Mouse (Mus musculus) frontal cortex, adult 2 months (tissue): Measurements from ENCODE around the gene Ldah. TPM values are rescaled to one million over a fixed set of nuclear protein-coding genes. Genes with fewer than 3 reads are reported as not detected.
"Not testable (repeated sequence)": the region's sequence is repeated elsewhere in the genome, so short reads cannot be mapped to it uniquely, and the experiment has no call there.

Source experiments
- DNase-seq, 2 experiments: peaks; one replicate each; pipeline ENCODE4 v3.0.0; 2022; ENCODE audit warnings: low spot score in 1 of 2; ENCODE audit errors: extremely low spot score in 1 of 2
- polyA plus RNA-seq: library from polyadenylated mRNA; depleted of rRNA; stranded (reverse); fragments of >200 nt; gene quantifications from 2 replicates; pipeline ENCODE4 v1.2.3, GENCODE M21; 2012; rRNA removed

Gene Ldah
- 41.9 and 45.5 TPM in 2 replicates for polyA plus RNA-seq

DNA sequence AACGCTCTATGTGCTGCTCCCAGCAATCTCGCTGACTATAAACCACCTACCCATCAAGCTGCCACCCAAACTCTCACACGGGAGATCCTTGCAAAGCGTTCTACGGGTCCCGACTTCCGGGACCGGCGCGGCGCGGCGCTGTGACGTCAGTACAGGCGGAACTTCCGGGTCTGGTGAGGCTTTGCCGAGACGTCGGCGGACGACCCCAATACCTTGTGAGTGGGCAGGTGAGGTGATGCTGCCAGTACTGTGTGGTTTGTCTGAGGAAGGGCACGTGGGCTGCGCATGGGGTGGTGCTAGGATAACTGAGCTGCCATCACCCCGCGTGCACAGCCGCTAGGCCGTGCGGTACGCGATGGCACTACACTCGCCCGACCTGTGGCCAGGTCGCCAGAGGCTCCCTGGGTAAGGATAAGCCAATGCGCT lies at the start of gene Ldah:
Gene Ldah, plus strand, starts transcription at position 130 of the 426 bp plus-strand sequence.
- peak; percentile 80 to 95 for DNase-seq

DNA sequence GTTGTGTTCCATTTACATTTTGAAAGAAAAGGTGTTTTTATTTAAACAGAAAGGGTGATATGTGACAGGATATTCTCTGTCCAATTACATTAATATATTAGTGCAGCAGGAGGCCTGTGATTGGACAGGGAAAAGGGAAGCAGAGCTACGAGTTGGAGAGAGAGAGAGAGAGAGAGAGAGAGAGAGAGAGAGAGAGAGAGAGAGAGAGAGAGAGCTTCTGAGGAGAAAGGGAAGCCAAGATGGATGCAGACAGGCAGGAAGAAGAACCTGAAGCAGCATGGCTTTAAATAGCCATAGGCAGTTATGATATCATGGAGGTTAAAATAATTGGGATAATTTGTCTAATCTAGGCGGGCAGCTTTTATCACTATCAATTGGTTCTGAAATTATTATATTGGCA lies 40.2 kb upstream of the Ldah start:
- no peak for DNase-seq

DNA sequence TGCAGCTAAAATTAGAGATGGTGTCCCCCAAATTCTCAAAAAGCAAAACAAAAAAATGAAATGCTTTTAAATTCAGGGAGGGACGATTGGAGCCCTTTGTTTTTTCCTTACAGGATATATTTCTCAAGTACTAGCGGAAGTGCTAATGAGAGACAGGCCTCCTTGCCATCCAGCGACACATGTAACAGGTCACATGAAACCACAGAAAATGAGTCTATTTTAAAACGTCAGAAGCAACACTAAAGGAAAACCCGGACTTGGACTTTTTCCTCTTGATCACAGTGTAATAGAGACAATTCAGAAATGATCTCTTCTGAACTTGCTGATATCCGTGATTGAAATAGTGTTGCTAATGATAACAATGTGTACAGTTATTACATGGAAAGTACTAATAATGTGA lies 27.0 kb upstream of the Ldah start:
- DNase-seq = no peak

DNA sequence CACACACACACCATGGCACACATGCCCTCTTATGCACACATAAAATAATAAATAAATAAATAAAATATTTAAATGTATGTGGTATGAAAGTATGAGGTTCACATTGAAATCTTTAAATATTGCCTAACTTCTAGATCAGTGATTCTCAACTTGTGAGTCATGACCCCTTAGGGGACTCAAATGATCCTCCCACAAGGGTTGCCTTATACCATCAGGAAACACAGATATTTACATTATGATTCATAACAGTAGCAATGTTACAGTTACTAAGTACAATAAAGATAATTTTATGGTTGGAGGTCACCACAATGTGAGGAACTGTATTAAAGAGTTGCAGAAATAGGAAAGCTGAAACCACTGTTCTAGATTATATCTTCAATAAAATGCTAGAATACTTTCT lies 26.2 kb upstream of the Ldah start:
- DNase-seq = no peak

DNA sequence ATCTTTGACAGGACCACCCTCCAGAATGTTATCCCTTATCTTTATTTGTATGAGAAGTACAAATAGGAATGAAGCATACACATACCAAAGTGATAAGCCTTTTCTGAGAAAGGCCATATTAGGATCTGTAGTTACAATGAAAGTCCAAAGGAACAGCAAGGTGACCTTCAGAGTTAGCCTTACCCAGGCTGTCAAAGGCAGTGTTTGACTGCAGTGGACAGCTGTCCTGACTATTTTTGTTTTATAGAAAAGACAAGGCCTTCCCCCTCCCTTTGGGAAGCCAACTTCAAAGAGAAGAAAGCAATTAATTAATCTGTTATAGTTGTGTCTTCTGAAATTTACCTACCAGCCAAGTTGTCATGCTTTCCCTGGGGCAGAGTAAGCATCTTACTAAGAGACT lies 23.4 kb upstream of the Ldah start:
- no peak for DNase-seq

DNA sequence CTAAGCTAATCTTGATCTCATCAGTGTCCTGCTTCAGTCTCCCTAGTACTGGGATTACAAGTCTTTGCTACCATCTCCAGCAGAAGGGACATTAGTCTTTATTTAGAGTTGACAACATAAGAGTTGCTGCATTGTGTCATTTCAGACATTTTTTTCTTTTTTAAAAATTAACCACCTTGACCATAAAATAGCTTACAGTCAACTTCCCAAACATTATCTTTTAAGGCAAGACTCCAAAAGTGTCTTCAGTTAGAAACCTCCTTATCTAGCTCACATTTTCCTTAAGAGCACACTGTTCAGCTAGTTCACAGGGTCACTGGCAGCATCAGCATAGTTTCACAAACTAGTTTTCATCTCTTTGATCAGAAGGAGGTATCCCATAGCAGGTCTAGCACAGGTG lies 19.7 kb upstream of the Ldah start:
- no peak for DNase-seq

DNA sequence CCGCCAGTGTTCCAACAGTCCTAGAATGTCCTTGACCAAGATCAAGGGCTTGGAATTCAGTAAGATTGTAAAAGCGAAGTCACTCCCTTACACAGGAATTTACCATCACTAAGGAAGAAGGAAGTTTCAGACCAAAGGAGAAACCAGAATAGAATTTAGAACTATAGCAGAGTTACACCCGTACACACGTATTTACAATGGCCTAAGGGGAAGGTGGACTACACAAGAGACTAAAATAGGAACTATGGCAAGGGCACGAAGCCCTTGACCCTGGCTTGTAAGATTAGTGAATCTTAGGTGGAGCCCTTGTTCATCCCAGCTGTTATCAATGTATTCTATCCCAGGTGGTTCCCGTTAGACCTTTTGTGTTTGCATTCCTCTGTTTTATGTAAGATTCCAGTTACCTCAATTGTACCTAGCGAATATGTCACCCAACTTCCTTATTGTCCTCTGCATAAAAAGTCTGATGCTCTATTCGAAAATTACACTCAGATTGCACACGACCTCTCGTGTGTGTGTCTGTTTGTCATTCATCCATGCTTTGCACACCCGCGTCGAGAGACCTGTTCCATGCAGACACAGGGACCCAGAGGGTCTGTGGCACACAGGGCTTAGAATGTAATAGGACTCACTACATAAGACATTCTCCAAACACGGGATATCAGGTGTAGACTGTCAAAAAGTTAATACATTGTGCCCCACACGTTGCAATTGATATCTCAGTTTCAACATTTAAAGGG lies 18.9 kb upstream of the Ldah start:
- DNase-seq = not testable (repeated sequence)

DNA sequence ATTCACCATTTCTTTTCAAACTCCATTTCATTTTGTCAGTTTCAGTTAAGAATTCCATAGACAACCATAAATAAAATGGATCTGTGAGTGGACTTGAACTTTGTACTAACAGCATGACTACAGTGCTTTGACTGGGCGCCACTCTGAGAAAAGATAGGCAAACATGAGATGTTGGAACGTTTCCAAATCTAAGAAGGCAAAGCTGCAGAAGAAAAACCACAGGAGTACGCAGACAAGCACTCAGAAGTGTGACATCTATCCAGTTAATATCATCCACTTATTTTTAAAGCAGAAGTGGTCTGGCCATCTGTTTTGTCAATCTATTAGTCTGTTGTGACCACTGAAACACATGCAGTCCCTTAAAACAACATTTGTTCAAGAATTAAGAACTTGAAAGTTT lies 18.2 kb upstream of the Ldah start:
- no peak for DNase-seq

DNA sequence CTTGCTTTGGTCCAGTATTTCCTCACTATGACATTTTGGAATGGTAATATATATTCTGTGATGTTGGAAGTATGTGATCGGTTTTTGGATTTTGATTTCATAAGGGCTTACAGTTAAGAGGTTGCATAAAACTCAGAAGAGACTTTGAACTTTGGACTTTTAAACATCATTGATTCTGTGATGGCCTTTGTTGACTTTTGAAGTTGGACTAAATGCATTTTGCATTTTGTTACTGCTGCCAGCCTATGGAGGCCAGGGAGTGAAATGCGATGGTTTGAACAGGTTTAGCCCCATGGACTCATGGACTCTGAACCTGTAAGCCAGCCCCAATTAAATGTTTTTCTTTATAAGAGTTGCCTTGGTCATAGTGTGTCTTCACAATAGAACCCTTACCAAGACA lies 2.2 kb upstream of the Ldah start:
- DNase-seq = no peak

DNA sequence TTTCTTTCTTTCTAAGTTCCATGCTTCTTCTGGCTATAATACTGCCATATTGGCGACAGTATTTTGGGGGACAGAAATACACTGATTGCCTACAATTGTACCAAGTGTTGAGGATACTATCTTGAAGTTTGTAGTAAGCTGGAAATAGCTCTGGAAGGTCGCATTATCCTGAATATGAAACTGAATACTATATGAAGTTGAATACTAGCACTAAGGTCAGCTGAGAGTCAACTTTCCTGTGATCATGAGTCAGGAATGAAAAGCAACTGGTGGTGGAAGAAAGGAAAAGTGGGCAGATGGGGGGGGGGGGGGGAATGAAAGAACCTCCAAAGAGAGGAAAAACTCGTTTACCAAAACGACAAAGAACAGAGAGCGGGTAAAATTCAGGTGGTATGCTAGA lies 329 bp upstream of the Ldah start:
- DNase-seq = no peak

DNA sequence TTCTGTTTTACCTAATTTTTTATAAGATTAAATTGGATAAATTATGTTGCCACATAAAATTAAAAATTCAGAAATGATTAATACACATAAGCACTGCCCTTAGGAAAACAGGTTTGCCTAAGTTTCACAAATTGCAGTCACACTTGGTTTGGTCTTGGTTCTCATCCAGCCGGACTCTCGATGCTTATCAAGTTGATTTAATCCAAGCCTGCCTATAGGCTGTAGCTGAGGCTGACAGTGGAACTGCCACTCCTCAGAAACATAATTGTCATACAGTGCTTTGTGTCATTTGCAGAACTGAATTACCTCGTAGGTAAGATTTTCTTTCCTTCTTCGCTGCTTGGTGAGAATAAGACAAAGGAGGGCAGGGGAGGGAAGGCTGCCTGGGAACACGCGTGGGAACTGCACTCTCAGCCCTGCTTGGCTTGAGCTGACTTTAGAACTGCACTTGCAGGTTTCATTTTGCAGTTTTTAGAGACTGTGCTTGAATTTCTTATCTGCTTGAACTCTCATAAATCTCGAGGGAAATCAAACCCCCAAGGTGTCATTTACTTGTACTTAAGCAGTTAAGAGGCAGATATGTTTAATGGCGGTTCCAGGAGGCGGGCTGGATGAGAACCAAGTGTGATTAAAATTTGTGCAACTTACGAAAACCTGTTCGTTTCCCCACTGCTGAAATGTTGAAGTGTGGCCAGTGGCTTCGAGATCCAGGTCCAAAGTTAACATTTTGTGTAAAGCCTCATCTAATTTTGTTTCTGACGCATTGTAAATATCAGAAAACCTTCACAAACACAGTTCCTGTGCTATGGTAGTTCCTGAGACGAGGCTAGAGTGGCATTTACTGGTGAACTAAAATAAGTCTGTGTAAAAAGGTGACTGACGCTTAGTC lies 8.7 kb downstream of the Ldah start:
- peak; percentile 11 to 42 for DNase-seq

DNA sequence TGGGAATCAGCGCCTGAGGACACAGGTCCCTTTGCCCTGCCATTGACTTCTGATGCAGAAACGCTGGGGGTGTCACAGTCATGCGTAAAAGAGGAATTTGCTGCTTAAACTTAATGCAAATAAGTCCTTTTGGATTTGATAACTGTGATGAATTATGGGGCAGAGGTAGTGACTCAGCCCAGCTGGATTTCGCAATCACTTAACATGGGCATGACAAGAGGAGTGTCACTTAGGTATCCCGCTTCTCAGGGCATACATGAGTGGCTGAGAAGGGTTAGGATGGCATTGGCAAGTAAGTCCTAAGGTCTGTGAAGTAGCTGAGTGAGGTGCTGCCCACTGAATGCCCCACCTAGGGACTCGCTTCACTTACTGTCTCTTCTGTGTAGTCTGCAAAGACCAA lies 15.1 kb downstream of the Ldah start:
- DNase-seq = no peak

DNA sequence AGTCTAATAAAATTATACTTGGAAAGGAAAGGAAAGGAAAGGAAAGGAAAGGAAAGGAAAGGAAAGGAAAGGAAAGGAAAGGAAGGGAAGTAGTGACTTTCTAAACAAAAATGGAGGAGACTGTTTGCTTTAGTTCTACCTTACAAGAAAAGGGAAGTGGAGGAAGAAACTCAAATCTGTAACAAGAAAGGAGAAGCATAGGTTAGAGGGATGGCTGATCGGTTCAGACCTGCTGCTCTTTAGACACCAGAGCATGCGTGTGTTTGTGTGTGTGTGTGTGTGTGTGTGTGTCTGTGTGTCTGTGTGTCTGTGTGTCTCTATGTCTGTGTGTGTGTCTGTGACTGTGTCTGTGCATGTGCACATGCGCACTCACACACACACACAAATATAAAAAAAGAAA lies 23.2 kb downstream of the Ldah start:
- DNase-seq = no peak

DNA sequence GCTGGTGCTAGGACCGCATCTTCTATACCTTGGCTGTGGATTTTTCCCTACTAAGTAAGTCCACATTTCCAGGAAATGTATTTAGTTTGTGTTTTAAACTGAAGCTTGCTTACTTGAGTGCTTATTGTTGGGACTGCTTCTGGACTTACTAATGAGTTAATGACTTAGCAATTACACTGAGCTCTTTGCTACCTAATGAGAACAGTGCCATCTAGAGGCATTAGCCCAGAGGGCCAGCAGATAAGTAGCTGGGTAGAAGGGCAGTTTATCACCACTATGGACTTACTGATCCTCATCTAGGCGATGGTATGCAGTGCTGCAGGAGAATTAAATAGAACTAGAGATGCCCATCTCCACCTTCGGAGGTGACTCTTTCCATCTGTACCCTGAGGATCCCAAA lies 24.8 kb downstream of the Ldah start:
- peak in 1 of 2 experiments; percentile 48 for DNase-seq

DNA sequence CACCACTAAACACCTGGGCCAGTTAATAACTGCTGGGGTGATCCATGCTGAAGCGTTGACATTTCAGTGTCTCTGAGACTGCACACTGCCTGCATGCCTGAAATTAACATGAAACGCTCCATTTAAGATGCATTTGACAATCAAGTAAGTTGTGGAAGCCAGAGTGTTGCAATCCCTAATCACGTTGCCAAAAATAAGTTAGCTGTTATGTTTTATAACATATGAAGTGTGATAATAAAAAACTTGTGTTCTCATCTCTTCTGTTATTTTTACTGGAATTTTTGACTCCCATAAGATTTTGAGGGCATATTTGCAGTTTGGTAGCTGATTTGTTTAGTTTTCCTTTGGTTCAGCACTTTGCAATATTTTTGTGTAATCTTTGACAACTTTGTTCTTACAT lies 34.3 kb downstream of the Ldah start:
- DNase-seq = no peak

DNA sequence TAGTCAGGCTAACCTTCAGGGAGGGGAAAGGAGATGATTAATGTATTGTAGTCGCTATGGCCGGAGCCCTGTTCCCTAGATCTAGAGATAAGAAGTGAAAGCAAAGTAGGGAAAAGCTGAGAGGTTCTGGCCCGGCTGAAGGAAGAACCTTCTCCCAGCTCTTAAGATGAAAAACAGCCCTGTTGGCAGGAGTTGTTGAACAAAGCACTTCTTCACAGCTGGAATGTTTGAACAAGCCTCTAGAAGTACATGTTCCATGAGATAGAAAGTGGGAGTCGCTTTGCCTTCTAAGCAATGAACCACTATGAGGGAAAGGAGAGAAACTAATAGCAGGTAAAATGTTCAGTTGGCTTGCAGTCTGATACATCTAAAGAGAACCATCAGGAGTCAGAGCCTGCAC lies 36.8 kb downstream of the Ldah start:
- DNase-seq = no peak

DNA sequence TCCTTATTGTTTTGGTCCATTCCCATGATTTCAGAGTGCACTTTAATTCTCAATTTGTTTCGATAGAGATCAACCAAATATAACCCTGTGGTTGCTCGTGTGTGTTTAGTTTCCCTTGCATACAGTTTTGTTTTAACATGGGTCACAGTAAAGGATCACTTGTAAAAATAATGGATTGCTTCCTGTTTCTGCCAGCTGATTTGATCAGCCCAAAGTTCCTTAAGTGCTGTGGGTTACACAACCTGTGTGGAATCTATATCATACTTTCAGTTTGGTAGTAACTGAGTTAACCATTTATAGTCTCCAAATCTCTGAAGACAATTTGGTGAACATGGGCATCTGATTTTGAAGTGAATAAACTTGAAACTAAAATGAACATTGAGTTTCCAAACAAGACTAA lies 52.4 kb downstream of the Ldah start:
- DNase-seq = no peak

DNA sequence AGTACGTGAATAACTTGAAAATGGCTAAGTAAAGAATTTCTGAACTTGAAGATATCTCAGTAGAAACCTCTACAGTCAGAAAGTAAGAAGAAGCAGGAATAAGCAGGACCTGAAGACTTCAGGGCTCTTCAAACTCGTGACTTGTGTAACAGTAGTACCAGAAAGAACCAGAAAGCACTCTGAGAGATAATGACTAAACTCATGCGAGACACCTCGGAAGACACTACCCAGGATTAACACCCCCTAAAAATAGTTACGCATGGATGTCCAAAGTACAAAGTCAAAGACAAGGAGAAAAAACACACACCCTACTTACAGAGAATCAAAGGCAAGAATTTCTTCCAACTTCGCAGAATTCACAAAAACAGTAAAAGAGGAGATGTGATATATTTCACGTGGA lies 58.4 kb downstream of the Ldah start:
- DNase-seq = no peak

DNA sequence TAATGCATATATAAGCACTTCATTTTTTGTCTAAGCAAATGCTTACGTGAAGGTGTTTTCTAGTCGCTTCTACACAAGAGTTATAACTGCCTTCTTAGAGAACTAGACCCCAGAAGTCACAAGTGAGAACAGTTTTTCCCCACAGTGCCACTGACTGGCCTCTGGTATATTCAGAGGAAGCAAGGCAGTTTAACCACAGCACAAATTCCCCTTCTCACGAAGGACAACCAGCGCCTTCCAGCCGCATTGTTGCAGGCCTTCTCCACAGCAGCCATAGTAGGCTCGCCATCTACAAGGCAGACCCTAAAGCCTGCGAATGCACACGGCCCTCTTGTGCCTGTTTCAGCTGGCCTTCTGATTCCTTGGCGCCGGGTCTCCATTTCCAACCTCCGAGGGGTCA lies 61.7 kb downstream of the Ldah start:
- no peak for DNase-seq

DNA sequence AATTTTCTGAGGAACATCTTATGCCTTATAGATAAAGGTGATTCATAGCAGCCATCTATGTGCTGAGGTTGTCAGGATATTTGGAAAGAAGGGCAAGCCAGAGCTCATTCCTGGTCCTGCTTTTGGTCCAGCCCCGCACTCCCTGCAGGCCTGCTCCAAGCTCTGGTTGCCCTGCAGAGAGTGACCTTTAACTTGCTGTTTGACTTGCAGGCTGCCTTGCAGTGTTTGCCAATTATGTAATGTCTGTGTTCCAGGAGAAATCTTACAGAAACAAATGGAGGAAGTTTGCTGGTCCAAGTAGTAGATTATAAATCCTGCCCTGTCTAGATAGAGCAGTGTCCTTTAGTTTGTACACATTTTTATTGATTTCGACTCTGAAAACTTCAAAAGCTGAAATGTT lies 63.5 kb downstream of the Ldah start:
- DNase-seq = no peak

DNA sequence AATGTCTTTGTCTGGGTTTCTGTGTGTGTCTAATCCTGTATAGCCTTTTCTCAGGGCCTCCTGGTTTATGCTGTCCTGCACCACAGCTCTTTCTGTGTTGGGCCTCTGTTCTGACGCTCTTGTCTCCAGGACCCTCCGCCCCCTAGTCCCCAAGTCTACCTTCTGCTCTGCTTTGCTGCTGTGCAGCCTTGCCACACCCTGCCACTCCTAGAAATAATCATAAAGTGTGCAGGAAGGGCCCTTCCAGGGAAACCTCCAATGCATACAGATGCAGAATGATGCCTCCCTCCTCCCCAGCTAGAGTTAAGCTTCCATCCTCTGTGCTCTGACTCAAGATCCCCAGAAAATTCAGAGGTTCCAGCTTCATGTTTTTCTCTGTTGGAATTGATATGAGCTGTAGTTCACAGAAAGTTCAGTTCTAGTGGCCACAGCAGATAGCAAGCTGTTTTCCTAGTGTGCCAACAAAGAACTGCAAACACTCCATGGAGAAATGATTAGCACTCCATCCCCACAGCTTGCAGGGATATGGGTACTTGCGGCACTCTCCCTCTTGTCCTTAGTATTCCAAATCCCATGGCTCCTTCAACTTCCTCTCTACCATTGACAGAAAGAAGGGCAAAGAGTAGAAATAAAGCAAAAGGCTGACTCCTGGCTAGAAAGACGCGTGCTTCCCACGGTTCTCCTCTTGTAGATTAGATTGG lies 65.7 kb downstream of the Ldah start:
- DNase-seq = no peak
